Mouse (Mus musculus) cortical plate, adult 2 months (tissue): Measurements from ENCODE around the gene Pip4k2c.

Experiments used
- CTCF ChIP-seq: fragments of 200-500 bp; IDR thresholded peaks from 2 replicates; pipeline ENCODE4 v1.5.1; 2011; ENCODE audit warnings: mild to moderate bottlenecking, control low read depth, low read length; ENCODE audit not compliant: insufficient read depth; ENCODE audit errors: extremely low read depth
- POLR2A ChIP-seq: fragments of 200-500 bp; IDR thresholded peaks from 2 replicates; pipeline ENCODE4 v1.6.1; 2011; ENCODE audit warnings: mild to moderate bottlenecking, low read length, control low read depth; ENCODE audit not compliant: insufficient read depth; ENCODE audit errors: extremely low read depth

DNA sequence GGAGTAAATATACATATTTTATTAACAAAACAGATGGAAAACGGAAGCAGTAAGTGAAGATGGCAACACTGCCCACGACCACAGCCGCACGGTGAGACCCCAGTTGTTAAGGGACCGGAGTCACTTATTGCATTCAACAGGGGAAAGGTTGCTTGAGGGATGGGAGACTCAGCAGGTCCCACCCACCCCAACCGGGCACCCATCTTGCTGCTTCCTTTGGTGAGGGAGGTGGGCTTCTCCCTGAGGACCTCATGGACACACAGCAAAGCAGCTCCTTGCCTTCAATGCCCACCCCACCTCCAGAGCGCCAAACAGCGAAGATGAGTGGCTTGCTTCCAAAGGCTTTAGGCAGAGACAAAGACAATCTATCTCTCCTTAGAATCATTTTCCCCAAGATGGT is 14.3 kb downstream of the Pip4k2c start:
- TF ChIP-seq CTCF (no peak), POLR2A (no peak)
